Mouse (Mus musculus) right cerebral cortex, postnatal 25 days (tissue): ENCODE measurements around the gene Myt1l.

Experiments used
- DNase-seq: peaks from one replicate; pipeline ENCODE4 v3.0.0; 2022

Gene Myt1l

DNA sequence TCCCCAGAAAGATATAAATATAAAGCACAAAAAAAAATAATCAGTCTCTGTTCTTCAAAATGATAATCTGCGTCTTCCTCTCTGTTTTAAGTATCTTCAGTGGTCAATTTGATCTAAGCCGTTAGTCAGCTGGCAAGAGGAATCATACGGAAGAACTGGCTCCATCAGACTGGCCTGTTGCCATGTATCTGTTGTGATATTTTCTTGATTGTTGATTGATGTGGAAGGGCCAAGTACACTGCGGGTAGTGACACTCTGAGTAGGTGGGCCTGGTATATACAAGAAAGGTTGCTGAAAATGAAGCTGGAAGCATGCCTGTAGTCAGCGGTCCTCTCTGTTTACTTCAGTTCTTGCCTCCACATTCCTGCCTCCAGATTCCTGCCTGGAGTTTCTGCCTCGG lies 213.0 kb downstream of the Myt1l start:
- DNase-seq, result no peak

DNA sequence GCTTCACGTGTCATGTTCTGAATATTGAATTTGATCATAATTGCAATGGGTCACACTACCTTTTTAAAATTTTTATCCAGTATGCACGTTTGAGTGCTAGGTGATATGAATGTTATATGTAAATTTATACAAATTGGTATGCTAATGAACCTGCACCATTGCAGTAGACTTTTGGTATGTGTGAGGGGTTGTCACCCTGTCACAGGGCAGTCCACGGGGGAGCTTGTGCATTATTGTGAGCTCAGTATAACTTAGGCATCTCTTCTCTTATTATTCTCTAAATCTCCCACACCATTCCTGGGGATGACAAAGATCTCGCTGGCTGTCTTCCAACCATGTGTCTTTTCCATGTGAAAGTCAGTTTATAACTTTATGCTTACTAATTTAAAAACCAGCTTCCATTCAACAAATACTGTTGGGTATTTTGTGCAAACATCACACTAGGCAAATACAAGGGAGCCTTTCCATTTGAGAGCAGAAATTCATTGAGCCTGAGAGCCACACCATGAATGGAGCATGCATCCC lies 222.5 kb downstream of the Myt1l start:
- no peak for DNase-seq

DNA sequence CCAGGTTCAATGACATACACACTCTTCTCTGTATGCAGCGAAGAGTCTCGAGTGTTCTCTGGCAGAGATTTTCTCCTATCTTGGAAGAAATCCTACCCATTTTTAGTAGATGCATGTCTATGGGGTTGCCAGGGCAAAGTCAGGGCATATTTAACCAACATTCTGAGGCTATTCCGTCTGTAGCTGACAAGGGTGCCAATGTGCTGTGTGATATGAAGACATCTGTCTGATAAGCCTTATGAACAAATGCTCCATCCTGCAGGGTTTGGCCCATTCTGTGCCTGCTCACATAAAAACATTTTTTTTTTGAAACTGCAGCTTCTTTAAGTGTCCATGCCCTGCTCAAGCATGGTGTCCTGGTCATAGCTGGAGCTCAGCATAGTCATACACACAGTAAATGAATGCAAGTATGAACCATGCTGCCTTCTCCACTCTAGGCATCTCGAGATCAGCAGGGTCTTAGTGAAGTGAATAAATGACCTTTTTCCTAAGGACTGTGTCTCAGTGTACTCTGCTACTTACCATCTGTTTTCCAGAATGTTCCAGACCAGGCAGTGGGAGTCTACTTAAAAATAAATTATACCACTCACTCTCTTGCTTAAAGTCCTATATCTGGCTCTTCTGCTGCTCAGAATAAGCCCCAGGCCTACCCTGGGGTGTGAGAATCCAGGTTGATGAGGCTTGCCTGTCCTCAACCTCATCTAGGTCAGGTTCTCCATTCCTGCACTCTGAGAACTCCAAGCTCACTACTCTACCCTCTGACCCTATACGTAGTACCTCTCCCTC lies 227.1 kb downstream of the Myt1l start:
- DNase-seq, result no peak

DNA sequence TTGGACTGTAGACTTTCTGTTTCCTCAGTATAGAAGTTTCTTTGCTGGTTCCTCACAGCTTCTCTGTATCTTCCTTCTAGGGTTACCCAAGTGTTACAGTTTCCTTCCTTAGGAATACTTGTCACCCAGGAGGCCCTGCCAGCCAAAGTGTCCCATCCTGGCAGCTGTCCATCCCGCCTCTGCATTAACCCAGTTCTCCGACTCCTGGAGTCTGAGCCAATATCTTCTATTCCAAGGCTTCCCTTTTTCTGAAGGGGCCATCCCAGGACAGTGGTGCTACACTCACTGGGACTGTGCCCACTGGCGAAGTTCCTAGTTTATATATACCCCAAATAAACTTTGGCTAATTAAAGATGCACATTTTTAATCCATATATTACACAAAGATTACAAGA lies 227.7 kb downstream of the Myt1l start:
- DNase-seq, result no peak

DNA sequence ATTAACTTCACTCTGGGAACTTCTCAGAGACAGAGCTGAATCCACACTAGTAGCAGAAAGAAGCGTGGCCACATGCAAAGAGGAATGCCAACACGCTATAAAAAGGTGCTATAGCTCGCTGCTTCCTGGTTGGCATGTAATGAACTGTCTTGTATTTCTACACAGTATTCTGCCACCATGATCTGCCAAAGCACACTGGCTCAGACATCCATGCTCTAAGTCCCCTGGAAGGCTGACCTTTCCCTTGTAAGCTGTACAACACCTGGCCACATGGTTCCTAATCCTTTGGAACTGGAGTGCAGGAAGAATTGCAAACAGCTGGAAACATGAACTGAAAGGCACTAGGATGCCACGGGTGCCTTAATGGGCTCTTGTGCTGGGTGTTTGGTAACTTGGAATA lies 232.4 kb downstream of the Myt1l start:
- DNase-seq, result no peak

DNA sequence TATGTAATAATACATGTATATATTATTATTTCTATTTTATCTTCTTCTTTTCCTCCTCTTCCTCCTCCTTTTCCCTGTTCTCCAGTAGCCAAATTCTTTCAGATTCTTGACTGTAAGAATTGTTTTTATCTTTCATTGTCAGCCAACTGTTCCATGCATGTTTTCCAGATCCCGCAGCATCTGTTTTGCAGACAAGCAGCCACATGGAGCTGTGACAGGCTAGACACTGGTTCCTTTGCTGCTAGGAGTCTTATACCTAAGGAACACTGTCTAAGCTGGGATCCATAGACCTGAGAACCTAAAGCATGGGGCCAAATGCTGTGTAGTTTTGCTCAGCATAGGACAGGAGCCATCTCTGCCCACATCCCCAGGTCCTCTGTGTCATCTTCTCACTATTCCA lies 238.0 kb downstream of the Myt1l start:
- DNase-seq, result no peak

DNA sequence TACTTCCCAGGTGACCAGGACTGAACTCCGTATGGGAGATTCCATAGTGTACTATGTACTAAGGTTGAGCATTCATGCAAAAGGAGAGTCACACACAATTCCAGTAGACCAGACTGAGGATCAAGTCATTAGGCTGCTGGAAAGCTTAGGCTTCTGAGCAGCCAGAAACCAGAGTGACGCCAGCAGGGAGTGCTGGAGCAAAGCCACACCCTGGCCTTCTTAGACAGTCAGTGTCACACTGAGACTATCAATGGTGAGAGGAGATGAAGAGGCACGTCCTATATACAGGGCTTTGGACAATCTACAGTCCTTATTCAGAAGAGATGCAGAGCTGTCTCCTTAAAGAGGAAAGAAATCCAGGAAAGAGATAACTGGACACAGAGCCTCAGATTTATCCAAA lies 243.6 kb downstream of the Myt1l start:
- no peak for DNase-seq

DNA sequence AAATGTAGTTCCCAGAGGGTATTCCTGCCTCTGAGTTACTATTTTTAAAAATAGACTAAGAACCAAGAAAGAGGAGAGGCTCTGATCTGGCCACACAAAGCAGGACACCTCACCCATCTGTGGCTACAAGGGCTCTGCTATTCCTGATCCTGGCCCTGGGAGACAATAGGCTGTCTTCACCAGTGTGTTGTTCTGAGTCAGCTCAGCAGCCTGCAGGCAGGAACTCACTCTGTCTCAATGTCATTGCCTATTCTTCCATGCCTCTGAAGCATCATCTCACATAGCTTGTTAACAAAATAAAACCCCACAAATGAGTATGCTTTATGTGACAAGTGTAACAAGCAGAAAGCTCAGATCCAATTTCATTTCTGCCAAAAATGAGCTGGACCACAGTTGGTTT lies 244.2 kb downstream of the Myt1l start:
- DNase-seq, result no peak

DNA sequence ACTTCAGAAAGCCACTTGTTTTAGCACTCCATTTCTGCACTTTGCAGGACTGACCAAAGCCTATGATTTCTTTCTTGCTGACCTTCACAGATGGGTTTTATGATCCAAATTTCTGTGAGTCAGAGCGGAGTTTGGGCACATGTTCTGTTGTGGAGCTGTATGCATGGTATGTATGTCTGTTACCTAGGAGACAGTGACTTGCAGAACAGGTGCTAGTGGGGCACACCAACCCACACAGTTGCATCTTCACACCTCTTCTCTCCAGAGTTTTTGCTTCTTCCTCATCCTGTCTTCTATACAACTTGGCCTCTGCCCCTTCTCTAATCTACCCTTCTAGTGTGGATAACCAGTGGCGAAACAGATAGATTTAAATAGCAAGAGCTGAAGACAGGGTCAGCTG lies 250.7 kb downstream of the Myt1l start:
- DNase-seq, result peak; percentile 43

DNA sequence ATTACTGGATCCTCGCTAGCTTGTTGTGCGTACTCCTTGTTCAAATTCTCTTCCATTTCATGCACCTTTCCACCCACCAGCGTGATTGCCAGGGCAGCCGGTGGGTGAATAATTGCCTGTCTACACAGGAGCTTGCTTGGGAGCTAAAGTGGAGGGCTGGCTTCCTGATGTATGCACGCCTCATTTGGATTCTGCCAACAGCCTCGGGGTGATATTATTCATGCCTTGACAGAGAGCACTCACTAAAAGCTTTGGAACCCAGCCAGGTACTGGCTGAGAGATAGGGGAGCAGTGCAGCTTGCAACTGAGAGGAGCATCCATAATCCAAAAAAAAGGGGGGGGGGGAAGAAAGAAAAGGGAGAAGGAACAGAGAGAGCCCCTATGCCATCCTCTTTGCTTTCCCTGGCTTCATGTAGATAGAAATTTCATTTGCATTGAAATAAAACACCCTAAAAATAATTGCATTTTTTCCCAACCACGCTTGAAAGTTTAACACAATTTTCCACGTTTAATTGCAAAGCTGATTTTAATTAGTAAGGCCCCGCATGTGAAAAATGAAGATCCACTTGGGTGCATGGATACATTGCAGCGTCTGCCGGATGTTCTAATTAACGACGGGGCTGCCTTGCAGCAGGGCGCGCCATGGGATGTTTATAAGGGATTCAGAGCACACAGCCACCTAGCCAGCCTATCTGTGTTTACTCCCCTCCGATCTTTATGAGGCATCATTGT lies 261.3 kb downstream of the Myt1l start:
- DNase-seq, result peak; percentile 63

DNA sequence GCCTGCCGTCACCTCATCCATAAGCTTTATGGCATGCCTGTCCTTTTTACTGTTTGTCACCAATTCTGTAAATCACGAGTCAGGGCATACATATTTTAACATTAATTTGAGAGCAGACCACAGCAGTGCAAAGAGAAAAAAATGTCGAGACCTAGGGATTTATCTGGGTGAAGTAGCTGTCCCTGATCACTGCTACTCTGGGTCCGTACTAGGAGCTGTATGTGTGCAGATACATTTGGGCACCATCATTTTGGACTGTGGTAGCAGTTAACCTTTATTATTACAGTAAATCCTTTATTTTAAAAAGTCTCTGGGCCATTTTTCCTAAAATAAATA lies 261.8 kb downstream of the Myt1l start:
- no peak for DNase-seq

DNA sequence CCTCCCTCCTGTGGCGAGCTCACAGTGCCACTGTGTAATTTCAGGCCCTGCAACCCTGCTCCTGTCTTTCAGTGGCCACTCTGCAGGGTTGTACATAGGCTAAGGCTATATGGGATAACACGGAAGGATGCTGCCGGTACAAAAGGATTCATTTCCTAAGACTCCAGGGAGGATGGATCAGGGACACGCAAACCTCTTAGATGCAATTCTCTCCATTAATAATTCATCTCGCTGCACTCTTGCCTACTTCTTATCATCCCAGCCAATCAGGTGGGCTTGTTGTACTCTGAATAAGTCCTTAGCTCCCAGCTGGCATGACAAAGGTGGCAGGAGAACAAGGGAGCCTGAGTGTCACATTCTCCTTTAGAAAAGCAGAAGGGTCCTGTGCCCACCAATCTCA lies 264.8 kb downstream of the Myt1l start:
- DNase-seq, result no peak

DNA sequence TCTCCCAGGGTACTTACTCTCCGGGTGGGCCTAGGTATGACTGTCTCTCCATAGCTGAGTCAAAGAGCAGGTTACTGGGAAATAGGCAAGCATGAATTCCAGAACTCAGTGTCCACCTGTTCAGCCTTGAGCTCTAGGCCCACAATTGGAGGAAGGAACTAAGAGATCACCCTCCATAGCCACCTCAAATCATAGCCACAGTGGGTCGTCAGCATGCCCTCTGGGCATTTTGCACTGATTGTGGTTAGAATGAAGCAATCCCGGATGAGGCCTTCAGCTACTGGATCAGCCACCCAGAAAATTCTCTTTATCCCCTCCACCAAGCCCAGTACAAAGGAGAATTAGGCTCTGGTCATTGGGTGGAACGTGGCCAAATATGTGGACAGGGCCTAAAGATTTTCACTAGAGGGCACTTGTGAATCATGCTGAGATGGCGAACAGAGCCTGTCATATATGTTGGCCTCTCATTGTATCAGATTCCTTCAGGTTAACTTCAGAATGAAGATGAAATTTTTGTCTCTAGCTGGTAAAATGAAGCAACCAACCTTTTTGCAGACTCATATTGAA lies 267.0 kb downstream of the Myt1l start:
- DNase-seq, result no peak

DNA sequence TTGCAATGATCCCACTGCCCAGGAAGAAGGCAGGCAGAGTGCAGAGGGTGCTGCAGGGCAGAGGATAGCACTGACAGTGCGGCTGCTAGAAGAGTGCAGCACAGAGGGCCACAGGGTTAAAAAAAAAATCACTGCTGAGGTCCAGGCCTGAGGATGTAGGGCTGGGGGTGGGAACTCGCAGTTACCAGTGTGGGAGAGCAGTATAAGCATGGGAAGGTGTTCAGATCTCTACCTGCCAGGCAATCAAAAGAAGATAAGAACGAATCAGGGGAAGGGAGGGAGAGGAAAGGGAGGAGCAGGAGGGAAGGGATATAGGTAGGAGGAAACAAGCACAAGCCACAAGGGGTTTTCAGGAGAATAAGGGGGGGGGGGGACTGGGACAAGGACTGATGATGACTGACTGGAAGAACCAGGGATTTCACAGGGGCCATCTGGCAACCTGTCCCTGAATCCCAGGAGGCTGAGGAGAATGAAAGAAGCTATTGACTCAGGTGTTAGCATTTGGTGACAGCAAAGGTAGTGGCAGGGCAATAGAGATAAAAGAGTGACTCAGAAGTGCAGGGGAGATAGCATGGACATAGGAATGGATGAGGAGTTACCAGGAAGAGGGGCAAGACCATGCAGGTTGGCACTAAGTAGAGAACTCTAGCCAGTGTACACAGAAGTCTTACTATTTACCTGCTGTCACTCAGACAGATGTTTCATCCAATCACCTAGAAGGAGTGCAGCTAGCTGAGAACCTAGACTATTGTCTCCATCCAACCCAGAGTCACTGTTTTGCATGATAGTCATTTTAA lies 270.6 kb downstream of the Myt1l start:
- DNase-seq, result no peak

DNA sequence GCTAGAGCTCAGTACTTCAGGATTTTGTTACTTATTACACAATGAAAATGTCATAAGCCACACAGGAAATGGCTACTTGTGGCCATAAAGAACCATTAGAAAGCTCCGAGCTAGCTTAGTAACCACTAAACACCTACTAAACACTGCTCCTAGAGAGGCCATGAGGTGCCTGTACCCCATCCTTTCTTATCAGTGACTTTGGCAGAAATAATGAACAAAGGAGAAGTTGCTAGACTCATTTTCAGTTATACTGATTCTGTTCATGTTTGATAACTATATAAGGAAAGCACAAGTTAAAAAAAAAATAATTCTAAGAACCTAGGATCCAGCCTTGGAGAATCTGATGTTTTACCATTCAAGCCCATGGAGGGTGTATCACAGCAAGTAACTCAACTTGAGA lies 278.2 kb downstream of the Myt1l start:
- no peak for DNase-seq

DNA sequence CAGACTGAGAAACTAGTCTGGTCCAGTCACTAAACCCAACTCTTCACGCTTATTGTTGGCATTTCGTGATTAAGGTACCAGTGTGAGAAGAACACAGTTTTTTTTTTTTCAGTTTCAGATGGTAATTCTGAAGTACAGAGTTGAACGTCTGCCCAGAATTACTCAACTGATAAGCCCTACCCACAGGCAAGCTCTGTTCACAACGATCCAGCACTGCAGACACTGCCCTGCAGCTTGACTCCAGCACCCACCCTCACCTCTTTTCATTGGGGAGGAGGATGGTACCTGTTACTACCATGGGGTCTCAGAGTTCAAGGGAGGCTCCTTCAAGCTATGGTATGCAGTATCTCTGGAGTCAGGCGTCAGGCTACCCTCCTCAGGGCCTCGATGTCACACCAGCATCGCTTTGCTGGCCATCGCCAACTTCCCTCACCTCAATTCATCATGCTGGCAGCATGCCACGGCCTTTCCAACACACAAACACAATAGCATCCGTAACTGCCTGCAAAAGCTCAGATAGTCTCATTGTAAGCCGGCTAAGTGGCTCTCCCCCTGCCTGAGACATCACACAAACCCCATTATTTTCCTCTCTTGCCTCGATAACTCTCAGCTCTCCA lies 281.5 kb downstream of the Myt1l start:
- no peak for DNase-seq

DNA sequence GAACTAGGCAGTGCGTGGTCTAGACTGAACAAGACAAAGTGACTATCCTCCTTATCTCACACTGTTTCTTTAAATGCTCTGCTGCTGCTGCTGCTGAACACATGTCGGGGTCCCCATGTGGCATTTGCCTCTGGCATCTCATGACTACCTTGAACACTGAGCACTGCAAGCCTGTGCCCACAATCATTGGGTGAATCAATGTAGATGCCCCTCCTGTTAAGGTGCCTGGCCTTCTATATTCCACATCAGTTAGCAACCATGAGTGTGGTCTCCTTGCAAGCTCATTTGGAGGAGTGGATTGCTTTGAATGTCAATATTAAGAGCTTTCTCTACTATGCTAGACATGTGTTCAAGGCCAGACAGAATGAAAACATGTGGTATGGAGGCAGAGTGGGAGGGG lies 287.3 kb downstream of the Myt1l start:
- no peak for DNase-seq

DNA sequence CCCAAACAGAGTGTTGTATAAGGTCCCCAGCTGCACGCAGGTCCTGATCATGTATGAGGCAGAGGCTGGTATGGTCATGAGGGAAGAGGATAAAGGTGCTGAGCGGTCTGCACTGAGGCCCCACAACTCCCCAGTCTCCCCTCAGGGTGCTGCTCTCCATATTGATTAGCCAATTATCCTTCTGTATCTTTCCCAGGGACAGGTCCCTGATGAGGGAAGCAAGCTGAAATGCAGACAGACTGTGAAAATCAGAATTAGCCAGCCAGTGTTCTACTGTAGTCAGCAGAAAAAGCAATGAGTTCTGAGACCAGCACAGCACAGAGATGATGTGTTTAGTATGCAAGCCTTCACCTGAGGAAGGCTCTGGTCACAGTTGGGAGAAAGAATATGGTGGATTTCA lies 287.9 kb downstream of the Myt1l start:
- no peak for DNase-seq

DNA sequence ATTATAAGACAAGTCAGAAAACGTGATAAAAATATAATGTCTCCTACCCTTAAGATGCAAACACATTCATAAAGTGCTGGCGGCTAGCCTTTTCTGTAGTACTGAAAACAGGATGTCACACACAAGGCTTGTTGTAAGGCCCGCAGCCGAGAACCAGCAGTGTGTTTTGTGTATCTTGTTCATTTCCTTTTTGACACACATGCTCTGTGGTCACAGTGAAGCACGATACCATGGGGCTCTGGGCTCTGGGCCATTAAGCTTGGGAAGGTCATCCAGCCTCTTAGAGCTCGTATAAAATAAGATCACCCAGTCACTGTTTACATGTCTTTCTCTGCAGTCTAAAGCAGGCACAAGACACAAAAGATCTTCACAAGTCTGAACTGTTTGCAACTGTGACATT lies 288.6 kb downstream of the Myt1l start:
- no peak for DNase-seq

DNA sequence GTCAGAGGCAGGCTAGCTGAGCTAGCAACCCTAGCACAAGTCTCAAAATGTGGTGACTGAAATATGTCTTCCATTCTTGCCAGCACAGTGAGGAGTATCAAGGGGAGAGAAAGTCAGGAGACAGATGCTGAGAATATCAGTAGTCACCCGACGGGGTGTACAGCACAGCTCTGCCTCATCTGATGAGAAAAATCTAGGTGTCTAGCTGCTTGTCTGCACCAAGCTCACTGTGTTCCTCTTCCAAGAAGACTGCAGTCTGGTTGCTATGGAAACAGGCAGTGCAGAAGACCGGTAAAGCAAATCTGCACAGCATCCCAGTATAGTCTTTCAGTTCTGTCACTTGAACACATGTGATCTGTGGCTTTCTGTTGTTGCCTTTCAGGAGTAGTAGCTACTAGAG lies 294.0 kb downstream of the Myt1l start:
- peak; percentile 47 for DNase-seq

DNA sequence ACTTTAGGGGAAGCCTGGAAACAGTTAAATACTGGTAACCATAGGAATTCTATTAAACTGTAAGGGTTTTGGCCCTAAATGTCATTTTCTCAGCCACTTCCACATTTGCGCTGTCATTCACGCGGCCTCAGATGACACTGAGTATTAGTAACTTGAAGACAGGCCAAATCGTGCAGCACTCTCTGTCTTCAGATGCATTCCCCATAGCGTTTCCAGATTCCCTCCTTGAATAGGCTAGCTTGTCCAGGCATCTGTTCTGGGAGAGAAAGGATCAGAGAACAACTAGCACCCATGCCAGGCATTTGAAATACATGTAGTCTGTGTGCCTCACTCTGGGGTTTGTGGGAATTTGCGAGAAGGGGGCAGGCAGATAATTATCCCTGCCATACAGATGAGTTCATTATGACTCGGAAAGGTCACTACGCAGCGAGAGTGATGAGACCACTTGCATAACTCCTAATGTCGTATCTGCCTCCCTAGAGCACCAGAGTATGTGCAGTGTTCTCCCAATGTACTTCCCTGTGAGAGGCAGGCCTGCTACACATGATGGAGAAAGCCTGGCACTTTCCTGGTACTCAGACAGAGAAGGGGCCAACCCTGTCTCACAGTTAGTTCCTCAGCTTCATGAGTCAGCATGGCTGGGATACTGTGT lies 295.7 kb downstream of the Myt1l start:
- DNase-seq, result no peak

DNA sequence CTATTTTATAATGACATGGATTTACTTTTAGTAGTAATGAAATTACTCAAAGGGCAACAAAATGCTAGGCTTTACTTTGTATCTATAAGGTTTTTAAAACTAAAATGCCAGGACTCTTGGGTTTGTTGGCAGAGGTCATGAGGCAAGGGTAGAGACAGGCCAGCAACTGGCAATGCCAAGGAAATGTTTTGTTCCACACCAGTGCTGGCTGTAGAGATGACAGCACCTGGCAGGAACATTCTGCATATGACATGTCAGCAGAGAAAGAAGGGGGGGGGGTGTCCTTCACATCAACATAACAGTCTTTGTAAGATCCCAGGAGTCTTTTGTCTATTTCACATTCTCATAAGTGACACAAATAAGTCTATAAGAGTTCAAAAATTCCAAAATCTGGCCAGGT lies 302.4 kb downstream of the Myt1l start:
- DNase-seq, result no peak
